Mouse (Mus musculus): ENCODE results near the gene Entpd7. TPM values are rescaled to one million over a fixed set of nuclear protein-coding genes. Genes with fewer than 3 reads are reported as not detected.

Gene Entpd7
- polyA plus RNA-seq, 1 experiment from 2014 or later = 9.5 TPM

DNA sequence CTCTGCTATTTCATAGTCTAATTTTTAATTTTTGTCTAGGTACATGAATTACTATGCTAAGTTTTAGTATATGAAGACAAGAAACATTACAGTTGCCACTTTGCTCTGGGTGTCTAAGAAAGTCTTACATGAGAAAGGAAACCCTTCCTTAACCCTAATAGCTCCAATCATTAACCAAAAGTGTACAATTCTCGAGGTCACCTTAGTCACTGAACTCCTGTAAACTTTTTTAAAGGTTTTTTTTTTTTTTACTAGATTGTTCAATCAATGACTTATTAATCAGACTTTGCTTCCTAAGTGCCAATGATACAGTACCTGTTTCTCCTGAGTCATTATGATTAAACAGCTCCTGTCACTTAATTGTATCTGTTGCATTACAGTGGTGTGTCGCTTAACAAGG, 87.8 kb downstream of the Entpd7 start:
- H3K4me2 ChIP-seq = no peak overlapping the region
- no peak overlapping the region for H3K4me3 ChIP-seq (replicated peaks)
- no peaks in the 10 kb centered on the region for H3K4me1 ChIP-seq
- no peaks in the 10 kb centered on the region for H3K36me3 ChIP-seq
- ATAC-seq (ENCODE audit: low FRiP score) = no peak
- WGBS = 70% methylated on average over 2 of the region's 2 CpGs
- no peaks in the 10 kb centered on the region for H3K27me3 ChIP-seq (replicated peaks)
- no peak overlapping the region for H3K27ac ChIP-seq (replicated peaks)
- H3K9ac ChIP-seq (replicated peaks) = no peak overlapping the region
- no peaks in the 10 kb centered on the region for H3K9me3 ChIP-seq (replicated peaks)

DNA sequence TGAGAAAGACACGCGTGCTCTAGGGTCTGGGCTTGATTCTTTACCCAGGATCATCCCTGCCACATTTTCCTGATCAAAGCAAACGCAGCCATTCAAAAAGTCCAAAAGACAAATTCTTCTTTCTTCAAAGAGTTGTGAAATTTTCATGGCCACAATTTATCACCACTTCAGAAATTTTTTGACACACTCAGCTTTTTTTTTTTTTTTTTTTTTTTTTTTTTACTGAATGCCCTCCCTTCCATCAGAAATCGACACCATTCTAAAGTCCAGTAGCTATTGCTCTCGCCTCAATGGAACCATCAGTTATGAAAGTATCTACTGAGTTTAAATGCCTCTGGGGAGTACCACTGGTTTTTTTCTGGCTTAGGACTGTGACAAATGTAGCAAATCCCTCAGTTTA, 90.9 kb downstream of the Entpd7 start:
- Histone ChIP-seq H3K9me3 (replicated peaks) (no peaks in the 10 kb centered on the region), H3K4me3 (replicated peaks) (no peak overlapping the region), H3K4me2 (no peak overlapping the region), H3K27ac (replicated peaks) (no peak overlapping the region), H3K27me3 (replicated peaks) (no peaks in the 10 kb centered on the region), H3K36me3 (no peaks in the 10 kb centered on the region), H3K9ac (replicated peaks) (no peak overlapping the region), H3K4me1 (no peaks in the 10 kb centered on the region)
- 95% methylated on average over 5 of the region's 5 CpGs for WGBS
- no peak for ATAC-seq (ENCODE audit: low FRiP score)

DNA sequence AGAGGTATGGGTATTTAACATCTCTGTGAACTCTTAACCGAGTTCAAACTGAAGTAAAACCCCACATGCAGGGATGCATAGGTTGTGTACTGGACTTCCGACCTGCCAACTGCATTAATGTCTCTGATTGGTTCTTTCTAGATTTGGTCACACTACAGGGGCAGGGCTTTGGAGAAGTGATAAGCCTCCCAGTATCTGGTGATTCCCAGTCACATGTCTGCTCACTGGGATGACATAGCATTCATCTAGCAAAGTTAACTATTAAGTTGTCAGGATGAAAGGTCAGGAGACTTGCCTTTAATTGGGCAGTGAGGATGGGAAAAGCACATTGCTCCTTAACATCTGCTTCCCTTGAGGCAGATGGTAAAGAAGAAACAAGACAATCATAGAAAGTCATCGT, 92.5 kb downstream of the Entpd7 start, which contains the start of gene Abcc2:
Abcc2 (plus strand) TSS at position 213 of the 400 bp plus-strand sequence.
- Histone ChIP-seq H3K9me3 (replicated peaks) (no peaks in the 10 kb centered on the region), H3K4me3 (replicated peaks) (no peak within 1 kb of the TSS), H3K9ac (replicated peaks) (no peak within 1 kb of the TSS), H3K4me1 (no peaks in the 10 kb centered on the region), H3K4me2 (no peak within 1 kb of the TSS), H3K36me3 (no peaks in the 10 kb centered on the region), H3K27me3 (replicated peaks) (no peaks in the 10 kb centered on the region), H3K27ac (replicated peaks) (no peak within 1 kb of the TSS)
- ATAC-seq (ENCODE audit: low FRiP score) = no peak
- 87% methylated on average over 3 of the region's 3 CpGs for WGBS

Other genes starting within 250 kb of the Entpd7 start
- gene Cnnm1, start 249.2 kb upstream of the Entpd7 start, polyA plus RNA-seq (2015; fragmentation: Nextera tagmentation; extraction: Ambion mirVana) = 4.9 and 5.1 TPM in 2 replicates
- gene Got1, start 165.1 kb upstream of the Entpd7 start, polyA plus RNA-seq (2015; fragmentation: Nextera tagmentation; extraction: Ambion mirVana) = 118 and 127 TPM in 2 replicates
- 5.5 TPM in 1 of 2 replicates, not detected in the other for gene Nkx2-3, start 77.3 kb upstream of the Entpd7 start, polyA plus RNA-seq (2015; fragmentation: Nextera tagmentation; extraction: Ambion mirVana)
- gene Slc25a28, start 14.8 kb upstream of the Entpd7 start, polyA plus RNA-seq (2015; fragmentation: Nextera tagmentation; extraction: Ambion mirVana) = 16.2 and 16.5 TPM in 2 replicates
- 6.5 and 11.3 TPM in 2 replicates for gene Cutc, start 63.3 kb downstream of the Entpd7 start, polyA plus RNA-seq (2015; fragmentation: Nextera tagmentation; extraction: Ambion mirVana)
- gene Cox15, start 63.3 kb downstream of the Entpd7 start, polyA plus RNA-seq (2015; fragmentation: Nextera tagmentation; extraction: Ambion mirVana) = 11.9 and 17.6 TPM in 2 replicates
- gene Abcc2, start 92.5 kb downstream of the Entpd7 start, polyA plus RNA-seq (2015; fragmentation: Nextera tagmentation; extraction: Ambion mirVana) = 0.06 and 0.15 TPM in 2 replicates

Measured in neural tube, embryonic 15.5 days (tissue).